Mouse (Mus musculus): ENCODE data around the gene Gm5065. TPM values are rescaled to one million over a fixed set of nuclear protein-coding genes. Genes with fewer than 3 reads are reported as not detected.

The Gm5065 gene
- total RNA-seq (2021), result not detected
- long read RNA-seq, experiment 1, result 0 reads
- long read RNA-seq, experiment 2, result 0 reads

- no peak for DNase-seq (ENCODE audit: low spot score in 2 of 2)
Observed at GRCm38 (mm10) chr7:5350237-5350636, at the start of gene Gm5065. Gene Gm5065, plus strand, starts transcription at chr7:5350537.

DNA sequence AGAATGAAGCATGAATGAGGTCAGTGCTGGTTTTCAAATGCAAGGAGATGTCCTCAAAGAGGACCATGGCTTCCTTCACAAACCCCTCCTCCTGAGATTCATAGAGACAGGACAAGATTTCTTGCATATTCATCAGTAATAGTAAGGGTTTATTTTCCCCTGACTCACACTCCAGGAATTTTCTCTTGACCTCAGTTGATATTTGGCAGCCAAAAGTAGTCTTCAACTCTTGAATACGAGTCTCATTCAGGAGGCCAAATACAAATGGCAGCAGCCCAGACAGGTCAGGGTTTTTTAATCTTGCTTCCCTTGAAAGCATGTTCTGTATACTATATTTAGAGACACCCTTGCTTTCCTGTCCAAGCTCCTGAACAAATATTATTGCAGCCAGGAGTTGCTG, 22.8 kb upstream of the Gm5065 start:
- no peak for DNase-seq (ENCODE audit: low spot score in 2 of 2)

DNA sequence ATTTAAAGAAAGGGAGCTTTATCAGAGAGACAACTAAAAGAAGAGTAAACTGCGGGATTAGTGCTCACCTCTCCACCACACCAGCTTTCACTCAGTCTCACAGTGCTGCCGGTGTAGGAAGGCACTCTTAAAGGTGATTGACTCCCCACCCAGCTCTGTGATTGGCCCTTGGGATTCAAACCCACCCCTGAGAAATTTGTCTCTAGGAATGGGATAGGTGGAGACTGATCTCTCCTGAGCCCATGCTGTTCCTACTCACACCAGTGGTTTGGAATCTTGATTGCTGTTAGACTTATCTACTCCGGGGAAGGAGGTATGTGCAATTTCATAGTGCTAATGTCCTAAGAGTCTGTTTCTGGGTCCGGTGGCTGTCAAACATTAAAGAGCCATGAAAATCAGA, 598 bp downstream of the Gm5065 start, which contains the start of gene Nlrp2:
Nlrp2 (minus strand) TSS at position 101 of the 400 bp plus-strand sequence.
- no peak for DNase-seq (ENCODE audit: low spot score in 2 of 2)

DNA sequence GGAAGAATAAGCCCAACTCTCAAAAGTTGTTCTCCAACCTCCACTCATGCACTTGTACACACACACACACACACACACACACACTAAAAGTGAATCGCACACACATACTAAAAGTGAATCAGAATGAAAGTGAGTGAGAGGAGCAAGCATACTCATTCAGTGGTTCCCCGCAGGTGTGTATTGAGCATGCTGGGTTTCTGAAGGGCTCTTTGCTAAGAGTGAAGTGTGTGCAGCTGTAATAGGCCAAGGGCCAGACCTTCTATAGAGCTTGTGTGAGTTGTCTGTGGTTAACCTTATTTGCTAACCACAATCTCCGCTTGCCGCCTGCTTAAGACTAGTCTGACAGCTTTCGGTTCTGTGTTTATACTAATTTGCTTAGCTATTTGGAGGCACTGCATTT, 13.3 kb downstream of the Gm5065 start:
- no peak for DNase-seq (ENCODE audit: low spot score in 2 of 2)

GRCm38 (mm10) chr7:5366724-5367123, 16.4 kb downstream of the Gm5065 start:
- no peak for DNase-seq (ENCODE audit: low spot score in 2 of 2)

DNA sequence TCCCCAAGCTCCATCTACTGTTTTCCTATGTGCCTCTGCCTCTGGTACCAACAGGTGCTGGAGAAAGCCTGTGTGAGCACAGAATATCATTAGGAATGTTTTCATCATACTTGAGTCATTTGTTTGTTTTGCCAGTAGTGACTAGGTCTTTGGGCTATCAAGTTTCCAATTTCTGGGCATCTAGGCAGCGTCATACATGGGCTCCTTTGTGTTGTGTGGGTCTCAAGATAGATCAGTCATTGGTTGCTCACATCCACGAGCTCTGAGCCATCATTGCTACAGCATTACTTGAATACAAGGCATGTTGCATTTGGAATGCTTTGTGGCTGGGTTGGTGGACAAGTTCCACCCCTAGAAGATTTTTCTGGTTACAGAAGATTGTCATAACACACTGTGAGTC, 55.9 kb downstream of the Gm5065 start:
- no peak for DNase-seq (ENCODE audit: low spot score in 2 of 2)

Other genes starting within 250 kb of the Gm5065 start
- gene Rfpl4, start 233.6 kb upstream of the Gm5065 start, total RNA-seq (2021), result not detected
- gene Rasl2-9, start 224.6 kb upstream of the Gm5065 start, total RNA-seq (2021), result not detected
- not detected for gene Vmn1r55, start 200.9 kb upstream of the Gm5065 start, total RNA-seq (2021)
- gene Vmn1r56, start 153.8 kb upstream of the Gm5065 start, total RNA-seq (2021), result not detected
- gene Vmn1r57, start 132.0 kb upstream of the Gm5065 start, total RNA-seq (2021), result not detected
- gene Nlrp2, start 498 bp downstream of the Gm5065 start, total RNA-seq (2021), result not detected
- not detected for gene Vmn1r58, start 62.9 kb downstream of the Gm5065 start, total RNA-seq (2021)
- not detected for gene Vmn1r59, start 106.2 kb downstream of the Gm5065 start, total RNA-seq (2021)
- not detected for gene Vmn2r28, start 143.4 kb downstream of the Gm5065 start, total RNA-seq (2021)
- gene Vmn1r60, start 196.8 kb downstream of the Gm5065 start, total RNA-seq (2021), result not detected

Data from layer of hippocampus, postnatal 14 days (tissue).